Mouse (Mus musculus): ENCODE results near the gene Arhgap6. TPM values are rescaled to one million over a fixed set of nuclear protein-coding genes. Genes with fewer than 3 reads are reported as not detected.

Arhgap6 gene
- polyA plus RNA-seq (2017; shearing (Covaris generic)) = under 1 TPM in 1 of 2 experiments, not detected in 1; 0.29 TPM

DNA sequence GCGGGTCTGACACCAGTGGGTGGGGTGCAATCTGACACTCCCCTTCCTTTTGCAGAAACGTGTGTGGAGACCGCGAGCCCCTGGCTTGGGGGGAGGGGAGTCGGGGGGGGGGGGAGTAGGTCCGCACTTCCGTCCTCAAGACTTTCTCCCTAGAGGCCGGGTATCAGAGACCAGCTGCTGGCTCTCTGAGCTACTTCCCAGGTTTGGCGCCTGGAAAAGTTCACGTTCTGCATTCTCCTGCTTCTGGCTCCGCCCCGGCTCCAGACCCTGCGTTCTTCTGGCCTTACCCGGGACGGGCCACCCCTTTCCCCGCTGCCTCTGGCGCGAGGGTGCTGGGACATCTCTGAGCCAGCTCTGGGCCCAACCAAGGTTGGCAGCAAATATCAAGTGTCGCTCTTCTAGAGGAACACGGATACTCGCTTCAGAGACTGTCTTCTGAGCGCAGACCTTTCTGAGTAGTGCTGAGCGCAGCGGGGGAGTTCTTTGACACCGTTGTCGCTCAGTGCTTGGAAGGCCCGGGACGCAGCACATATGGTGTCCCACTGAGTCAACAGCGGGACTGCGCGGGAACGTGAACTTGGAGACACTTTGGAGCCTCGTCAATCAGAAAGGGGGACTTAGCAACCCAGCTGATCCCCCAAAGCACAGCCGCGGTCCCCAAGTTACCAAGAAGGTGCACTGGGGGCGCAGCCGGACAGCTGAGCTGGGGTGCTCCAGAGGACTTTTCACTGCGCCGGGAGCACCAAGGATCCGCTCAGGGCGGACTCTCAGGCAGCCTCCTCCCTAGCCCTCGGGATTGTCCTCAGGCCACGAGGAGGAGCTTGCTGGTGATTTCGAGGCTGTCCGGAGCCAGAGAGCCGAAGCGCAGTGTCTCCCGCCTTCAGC, at the start of gene Arhgap6:
TSS of gene Arhgap6 (plus strand) at position 126 of the 885 bp plus-strand sequence.
- ATAC-seq = no peak

GRCm38 (mm10) chrX:168747011-168747410, 47.9 kb upstream of the Arhgap6 start:
- ATAC-seq = no peak

DNA sequence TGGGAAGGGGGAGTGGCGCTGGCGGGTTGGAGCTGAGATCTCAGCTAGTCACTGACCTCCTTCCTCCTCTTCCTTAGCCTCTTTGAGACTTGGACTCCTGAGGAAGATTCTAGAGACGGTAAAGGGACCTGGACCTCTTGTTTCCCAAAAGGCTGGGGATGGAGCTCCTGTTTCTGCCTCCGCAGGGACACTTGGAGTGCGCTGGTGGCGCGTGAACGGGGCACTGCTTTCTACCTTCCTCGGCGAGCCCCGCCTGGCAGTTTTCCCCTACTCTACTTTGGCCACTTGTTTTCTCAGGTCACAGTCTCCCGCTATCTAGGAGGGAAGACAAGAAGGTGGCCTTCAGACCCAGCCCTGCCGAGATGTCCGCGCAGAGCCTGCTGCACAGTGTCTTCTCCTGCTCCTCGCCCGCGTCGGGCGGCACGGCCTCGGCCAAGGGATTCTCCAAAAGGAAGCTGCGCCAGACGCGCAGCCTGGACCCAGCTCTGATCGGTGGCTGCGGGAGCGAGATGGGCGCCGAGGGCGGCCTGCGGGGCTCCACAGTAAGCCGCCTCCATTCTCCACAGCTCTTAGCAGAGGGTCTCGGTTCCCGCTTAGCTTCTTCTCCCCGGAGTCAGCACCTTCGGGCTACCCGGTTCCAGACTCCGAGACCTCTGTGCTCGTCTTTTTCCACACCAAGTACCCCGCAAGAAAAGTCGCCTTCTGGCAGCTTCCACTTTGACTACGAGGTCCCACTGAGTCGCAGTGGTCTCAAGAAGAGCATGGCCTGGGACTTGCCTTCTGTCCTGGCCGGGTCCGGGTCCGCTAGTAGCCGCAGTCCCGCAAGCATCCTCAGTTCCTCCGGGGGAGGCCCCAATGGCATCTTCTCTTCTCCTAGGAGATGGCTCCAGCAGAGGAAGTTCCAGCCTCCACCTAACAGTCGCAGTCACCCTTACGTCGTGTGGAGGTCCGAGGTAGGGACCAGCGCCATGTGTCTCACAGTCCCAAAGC, 1.3 kb downstream of the Arhgap6 start:
- no peak for ATAC-seq

DNA sequence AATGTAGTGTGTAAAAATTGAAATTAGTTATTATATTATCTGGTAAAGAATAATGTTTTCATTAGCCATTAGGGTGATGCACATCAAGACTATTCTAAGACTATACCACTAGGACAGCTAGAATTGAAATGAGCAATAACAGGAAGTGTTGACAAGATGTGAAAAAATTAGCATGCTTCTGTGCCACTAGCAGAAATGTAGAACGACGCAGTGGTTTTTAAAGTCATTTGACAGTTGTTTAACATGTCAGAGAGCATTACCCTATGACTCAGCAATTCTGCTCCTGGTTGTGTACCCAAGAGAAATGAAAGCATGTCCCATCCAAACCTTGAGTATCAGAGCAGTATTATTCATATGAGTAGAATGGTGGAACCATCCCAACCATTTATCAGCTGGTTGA, 9.8 kb downstream of the Arhgap6 start:
- no peak for ATAC-seq

- ATAC-seq = peak; percentile 78
These were observed 15.8 kb downstream of the Arhgap6 start for GRCm38 (mm10) chrX:168810513-168811265.

- ATAC-seq = no peak
These were observed 24.0 kb downstream of the Arhgap6 start for GRCm38 (mm10) chrX:168818858-168819257.

GRCm38 (mm10) chrX:168824166-168824565, 29.3 kb downstream of the Arhgap6 start:
- ATAC-seq = no peak

- ATAC-seq = no peak
These were observed 37.4 kb downstream of the Arhgap6 start for GRCm38 (mm10) chrX:168832343-168832742.

- no peak for ATAC-seq
These were observed 53.2 kb downstream of the Arhgap6 start for GRCm38 (mm10) chrX:168848062-168848461.

- ATAC-seq = no peak
These were observed 79.8 kb downstream of the Arhgap6 start for GRCm38 (mm10) chrX:168874688-168875087.

DNA sequence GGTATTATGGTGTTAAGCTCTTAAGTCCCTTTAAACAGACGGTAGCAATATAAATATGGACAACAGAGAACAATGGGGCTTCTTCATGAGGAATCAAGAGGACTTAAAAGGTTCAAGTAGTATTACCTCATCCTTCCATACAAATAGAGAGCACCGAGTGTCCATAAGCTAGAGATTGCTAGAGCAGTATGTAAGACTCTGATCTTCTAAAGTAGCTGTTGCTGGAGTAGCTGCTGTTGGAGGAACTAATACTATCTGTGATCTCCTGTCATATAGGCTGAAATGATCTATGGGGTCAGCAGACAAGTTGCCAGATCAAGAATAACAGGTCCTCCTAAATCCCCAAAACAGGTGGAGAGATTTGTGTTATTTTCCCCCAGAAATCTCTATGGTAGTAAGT, 108.7 kb downstream of the Arhgap6 start:
- no peak for ATAC-seq

- no peak for ATAC-seq
These were observed 109.2 kb downstream of the Arhgap6 start for GRCm38 (mm10) chrX:168904086-168904485.

DNA sequence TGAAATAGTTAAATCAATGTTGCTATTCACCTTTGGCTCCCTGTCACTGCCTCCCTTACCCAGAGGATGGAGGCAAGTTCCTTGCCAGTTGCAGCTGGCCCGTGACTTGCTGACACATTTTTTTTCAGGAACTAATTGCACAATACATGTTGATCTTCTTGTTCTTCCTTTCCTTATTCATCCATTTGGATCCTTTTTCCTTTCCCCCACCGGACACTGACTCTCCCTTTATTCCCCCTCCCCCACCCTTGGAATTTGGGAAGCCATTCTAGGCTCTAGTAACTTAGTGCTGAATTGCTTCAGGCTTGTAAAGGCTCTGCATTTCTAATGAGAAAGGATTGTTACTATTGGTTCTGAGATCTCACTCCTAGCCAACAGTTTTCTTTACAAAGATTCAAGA, 112.7 kb downstream of the Arhgap6 start:
- no peak for ATAC-seq

- no peak for ATAC-seq
These were observed 118.6 kb downstream of the Arhgap6 start for GRCm38 (mm10) chrX:168913519-168913918.

DNA sequence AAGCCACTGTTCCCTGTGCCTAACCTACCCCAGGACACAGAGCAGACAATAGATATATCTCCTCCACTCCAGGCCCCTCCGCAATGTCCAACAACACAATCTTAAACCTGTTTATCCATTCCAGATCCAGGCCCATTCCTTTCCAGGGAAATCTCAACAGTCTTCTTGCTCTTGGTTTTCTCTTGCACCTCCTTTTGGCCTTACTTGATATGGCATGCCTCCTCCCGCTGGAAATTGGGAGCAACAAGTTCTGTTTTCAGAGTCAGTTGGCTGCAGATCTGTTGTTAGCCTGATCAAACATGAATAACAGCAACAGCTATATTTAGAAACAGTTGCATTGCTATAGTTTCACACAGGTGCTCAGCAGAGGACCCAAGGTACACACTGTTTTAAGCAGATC, 126.0 kb downstream of the Arhgap6 start:
- no peak for ATAC-seq

DNA sequence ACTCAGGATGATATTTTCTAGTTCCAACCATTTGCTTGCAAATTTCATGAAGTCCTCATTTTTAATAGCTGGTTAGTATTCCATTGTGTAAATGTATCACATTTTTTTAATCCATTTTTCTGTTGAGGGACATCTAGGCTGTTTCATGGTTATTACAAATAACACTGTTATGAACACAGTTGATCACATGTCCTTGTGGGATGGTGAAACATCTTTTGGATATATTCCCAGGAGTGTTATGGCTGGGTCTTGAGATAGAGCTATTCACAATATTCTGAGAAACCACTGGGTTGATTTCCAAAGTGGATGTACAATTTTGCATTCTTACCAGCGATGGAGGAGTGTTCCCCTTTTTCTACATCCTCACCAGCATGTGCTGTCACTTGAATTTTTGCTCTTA, 137.5 kb downstream of the Arhgap6 start:
- ATAC-seq = no peak

GRCm38 (mm10) chrX:168935447-168935846, 140.5 kb downstream of the Arhgap6 start:
- no peak for ATAC-seq

- no peak for ATAC-seq
These were observed 143.0 kb downstream of the Arhgap6 start for GRCm38 (mm10) chrX:168937941-168938340.

DNA sequence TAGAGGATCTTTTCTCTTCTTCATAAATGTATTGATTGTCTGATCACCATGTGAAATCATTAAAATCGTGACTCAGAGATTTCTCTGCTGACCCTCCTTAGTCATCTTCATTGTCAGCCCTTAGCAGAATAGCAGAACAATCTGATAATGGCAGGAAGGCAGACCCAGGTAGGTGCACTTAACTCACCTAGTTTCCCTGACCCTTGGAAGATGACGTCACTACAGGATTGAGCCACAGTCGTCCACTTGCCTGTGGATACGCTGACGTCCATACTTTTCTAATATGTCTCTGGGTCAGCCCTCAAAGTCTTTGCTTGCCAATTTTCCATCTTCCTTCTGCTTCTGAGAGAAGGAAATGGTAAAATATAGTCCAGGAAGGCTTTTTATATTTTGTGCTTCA, 146.8 kb downstream of the Arhgap6 start:
- ATAC-seq = no peak

DNA sequence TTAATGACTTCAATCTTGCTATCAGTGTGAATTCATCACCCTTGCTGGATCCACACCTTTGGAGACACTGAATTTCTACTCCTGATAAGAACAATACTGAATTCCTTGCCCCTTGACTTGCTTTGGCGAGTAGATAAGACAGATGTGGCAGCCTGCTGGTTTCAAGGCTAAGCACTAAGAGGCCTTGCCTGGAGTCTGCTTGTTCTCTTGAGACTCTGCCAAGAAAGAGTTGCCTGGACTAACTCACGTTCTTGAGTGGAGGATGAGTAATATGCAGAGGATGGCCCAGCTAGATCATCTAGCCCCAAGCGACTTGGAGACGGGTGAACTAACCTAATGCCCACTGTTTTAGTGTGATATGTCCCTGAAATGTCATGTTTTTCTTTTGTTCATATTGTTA, 148.3 kb downstream of the Arhgap6 start:
- no peak for ATAC-seq

- ATAC-seq = no peak
These were observed 180.5 kb downstream of the Arhgap6 start for GRCm38 (mm10) chrX:168975444-168975843.

DNA sequence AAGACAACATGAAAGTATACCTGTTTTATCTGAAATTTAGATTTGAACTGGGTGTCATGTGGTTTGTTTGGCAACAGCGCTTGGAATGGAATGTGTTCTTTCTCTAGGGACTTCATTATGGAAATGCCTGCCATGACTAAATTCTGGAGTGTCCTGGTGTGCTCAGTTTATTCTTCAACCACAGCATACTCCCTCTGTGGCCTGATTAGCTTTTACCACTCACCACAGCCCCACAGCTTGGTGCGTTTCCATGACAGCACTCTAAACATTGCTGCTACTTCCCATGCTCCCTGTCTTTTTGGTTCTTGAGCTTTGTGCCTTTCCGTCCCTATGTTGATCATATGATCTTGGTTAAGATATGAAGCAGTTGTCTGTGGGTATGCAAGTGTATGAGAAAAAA, 182.9 kb downstream of the Arhgap6 start:
- ATAC-seq = no peak

GRCm38 (mm10) chrX:168980370-168980769, 185.5 kb downstream of the Arhgap6 start:
- ATAC-seq = no peak

Measured in CD4-positive, CD25-positive, alpha-beta regulatory T cell, adult 4 months (primary cell).